Mouse (Mus musculus) lung, adult 2 months (tissue): ENCODE data around the gene Mapk8ip2.

ENCODE experiments used
- CTCF ChIP-seq: fragments of 200-500 bp; IDR thresholded peaks from 2 replicates; pipeline ENCODE4 v1.5.1; 2011; ENCODE audit warnings: mild to moderate bottlenecking, low read length, control low read depth; ENCODE audit not compliant: insufficient read depth
- POLR2A ChIP-seq: fragments of 200-500 bp; IDR thresholded peaks from 2 replicates; pipeline ENCODE4 v1.6.1; 2011; ENCODE audit warnings: low read depth, mild to moderate bottlenecking, control low read depth, low read length, borderline replicate concordance; ENCODE audit errors: extremely low read depth

- TF ChIP-seq POLR2A: peak; percentile 85; the same call in 1 of the 2 replicates
- no peak for TF ChIP-seq CTCF
Measured at GRCm38 (mm10) chr15:89475611-89476474, 22.1 kb downstream of the Mapk8ip2 start.
